Mouse (Mus musculus) hindbrain, embryonic 16.5 days (tissue): ENCODE results near the gene Mcrip2. TPM values are rescaled to one million over a fixed set of nuclear protein-coding genes. Genes with fewer than 3 reads are reported as not detected.

Source experiments
- ATAC-seq: fragments of 200-750 bp; cut with Nextera tagmentation; 2 replicates; pipeline ENCODE4 v1.8.0; 2017; ENCODE audit warnings: moderate TSS enrichment, moderate library complexity
- H3K27ac ChIP-seq: fragments of 300-500 bp; sonication (generic); 2 replicates; pipeline ENCODE4 v1.5.1; 2014; ENCODE audit warnings: low read depth, mild to moderate bottlenecking, control low read depth, low read length, moderate library complexity
- H3K27me3 ChIP-seq: fragments of 300-500 bp; sonication (generic); replicated peaks from 2 replicates; pipeline ENCODE4 v1.6.1; 2014; ENCODE audit warnings: low read length; ENCODE audit not compliant: control insufficient read depth, insufficient read depth
- H3K36me3 ChIP-seq: fragments of 300-500 bp; sonication (generic); 2 replicates; pipeline ENCODE4 v1.6.1; 2014; ENCODE audit warnings: mild to moderate bottlenecking, low read length, moderate library complexity, mixed read lengths; ENCODE audit not compliant: control insufficient read depth, insufficient read depth
- H3K4me1 ChIP-seq: fragments of 300-500 bp; sonication (generic); 2 replicates; pipeline ENCODE4 v1.6.1; 2014; ENCODE audit warnings: low read depth, low read length; ENCODE audit not compliant: control insufficient read depth, insufficient read depth
- H3K4me2 ChIP-seq: fragments of 300-500 bp; sonication (generic); 2 replicates; pipeline ENCODE4 v1.6.1; 2014; ENCODE audit warnings: mild to moderate bottlenecking, low read length, control low read depth, moderate library complexity
- H3K4me3 ChIP-seq: fragments of 300-500 bp; sonication (generic); 2 replicates; pipeline ENCODE4 v1.5.1; 2014; ENCODE audit warnings: mild to moderate bottlenecking, low read length, control low read depth, moderate library complexity
- H3K9ac ChIP-seq: fragments of 300-500 bp; sonication (generic); 2 replicates; pipeline ENCODE4 v1.6.1; 2014; ENCODE audit warnings: low read depth, mild to moderate bottlenecking, control low read depth, low read length, moderate library complexity
- H3K9me3 ChIP-seq: fragments of 300-500 bp; sonication (generic); 2 replicates; pipeline ENCODE4 v1.6.1; 2014; ENCODE audit warnings: mild to moderate bottlenecking, low read length, moderate library complexity; ENCODE audit not compliant: control insufficient read depth
- WGBS: fragments of 180-500 bp; shearing (Covaris S2); extraction: QIAGEN DNeasy Blood & Tissue Kit; methylation state at CpG from one replicate; pipeline ENCODE4 v1.1.7; 2014; 5-methylcytosine and 5-hydroxymethylcytosine counted together
- polyA plus RNA-seq: library from polyadenylated mRNA; unstranded; fragments of >200 nt; fragmentation: Nextera tagmentation; extraction: Ambion mirVana; gene quantifications from 2 replicates; pipeline ENCODE4 v1.2.1, GENCODE M21; 2015

The Mcrip2 gene
- polyA plus RNA-seq, 1 experiment from 2014 or later = 38.9 TPM

- peaks cover 38% of the 10 kb centered on the region for H3K36me3 ChIP-seq
Observed at GRCm38 (mm10) chr17:25840519-25840918, 28.0 kb downstream of the Mcrip2 start.

DNA sequence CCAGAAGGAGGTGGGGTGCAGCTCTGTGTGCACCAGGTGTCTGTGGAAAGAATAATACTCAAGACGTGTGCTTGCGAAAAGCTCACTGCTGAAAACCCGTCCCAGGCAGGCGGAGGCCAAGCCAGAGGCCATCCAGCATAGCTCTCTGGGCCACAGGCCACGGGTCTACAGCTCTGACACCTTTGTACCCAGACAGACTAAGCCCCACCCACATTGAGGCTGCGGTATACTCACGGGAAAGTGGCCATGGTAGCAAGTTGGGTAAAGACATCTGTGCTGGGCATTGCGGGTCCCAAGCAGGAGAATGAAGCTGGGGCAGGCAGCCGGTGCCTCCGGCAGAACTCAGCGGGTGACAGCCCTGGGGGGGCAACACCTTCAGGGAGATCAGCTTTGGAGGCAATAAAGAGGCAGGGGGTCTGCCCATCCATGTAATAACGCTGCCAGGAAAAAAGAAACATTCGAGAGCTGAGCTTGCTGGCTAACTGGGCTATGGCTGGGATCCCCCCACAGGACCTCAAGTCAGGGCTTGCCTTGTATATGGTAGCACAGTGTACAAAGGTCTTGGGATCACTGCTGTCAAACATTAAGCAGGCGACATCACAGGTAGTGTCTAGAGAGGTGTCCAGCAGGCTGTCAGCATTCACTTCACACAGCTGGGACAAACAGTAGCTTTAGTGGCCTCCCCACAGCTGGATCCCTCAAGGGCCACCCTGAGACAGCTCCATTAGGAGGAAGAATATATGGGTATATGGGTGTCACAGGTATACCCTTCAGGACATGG is 28.9 kb downstream of the Mcrip2 start:
- no peak for ATAC-seq
- Histone ChIP-seq H3K4me1 (peaks cover 46% of the 10 kb centered on the region), H3K9me3 (no peaks in the 10 kb centered on the region), H3K4me3 (no peak overlapping the region), H3K4me2 (no peak overlapping the region), H3K36me3 (peaks cover 40% of the 10 kb centered on the region), H3K9ac (no peak overlapping the region), H3K27ac (no peak overlapping the region), H3K27me3 (no peaks in the 10 kb centered on the region)
- WGBS = 84% methylated on average over 14 of the region's 14 CpGs

More at GRCm38 (mm10) chr17:25840519-25840918, 28.0 kb downstream of the Mcrip2 start:
- 98% methylated on average over 6 of the region's 6 CpGs for WGBS
- no peak overlapping the region for H3K9ac ChIP-seq
- no peak overlapping the region for H3K4me2 ChIP-seq
- H3K27me3 ChIP-seq = no peaks in the 10 kb centered on the region
- no peak overlapping the region for H3K27ac ChIP-seq
- peaks cover 42% of the 10 kb centered on the region for H3K4me1 ChIP-seq
- H3K4me3 ChIP-seq = no peak overlapping the region
- H3K9me3 ChIP-seq = no peaks in the 10 kb centered on the region
- no peak for ATAC-seq

DNA sequence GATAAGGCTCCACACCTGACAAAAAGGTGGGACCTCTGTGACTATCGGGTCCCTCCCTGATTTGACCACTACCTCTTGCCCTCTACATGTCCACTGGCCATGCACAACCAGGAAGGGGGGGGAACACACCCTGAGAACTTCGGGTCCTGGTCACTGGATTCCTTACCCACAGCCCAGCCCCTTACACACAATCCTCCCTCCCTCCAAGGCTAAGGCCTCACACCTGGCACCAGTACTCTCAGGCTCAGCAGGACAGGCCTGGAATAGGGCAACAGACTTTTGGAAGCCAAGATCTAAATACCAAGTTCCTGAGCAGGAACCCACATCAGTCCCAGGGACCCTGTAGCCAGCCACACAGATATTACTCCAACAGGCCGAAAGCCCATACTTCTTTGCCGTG is 29.7 kb downstream of the Mcrip2 start:
- H3K27ac ChIP-seq = no peak overlapping the region
- no peaks in the 10 kb centered on the region for H3K9me3 ChIP-seq
- peaks cover 52% of the 10 kb centered on the region for H3K4me1 ChIP-seq
- H3K9ac ChIP-seq = no peak overlapping the region
- no peak overlapping the region for H3K4me2 ChIP-seq
- no peak for ATAC-seq
- H3K36me3 ChIP-seq = peaks cover 40% of the 10 kb centered on the region
- no peaks in the 10 kb centered on the region for H3K27me3 ChIP-seq
- no peak overlapping the region for H3K4me3 ChIP-seq
- WGBS = 85% methylated on average over 4 of the region's 4 CpGs

DNA sequence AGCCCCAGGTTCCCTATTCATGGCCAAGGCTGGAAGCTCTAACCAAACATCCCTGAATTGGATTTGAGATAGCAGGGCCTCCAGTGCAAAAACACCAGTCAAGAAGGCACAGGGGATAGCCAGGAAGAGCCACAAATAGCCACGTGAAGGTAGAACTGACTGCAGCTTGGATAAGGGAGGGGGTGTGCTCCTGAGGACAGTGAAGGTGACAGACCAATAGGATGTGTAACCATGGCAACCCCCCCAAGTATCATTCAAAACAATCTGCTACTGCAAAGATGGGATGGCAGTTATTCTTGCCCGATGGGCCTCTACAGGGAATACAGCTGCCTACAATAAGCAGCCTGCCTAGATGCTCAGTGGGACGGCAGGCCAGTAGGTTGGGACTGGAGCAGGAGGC is 31.0 kb downstream of the Mcrip2 start:
- Histone ChIP-seq H3K4me2 (peak overlapping the region; percentile 85), H3K9me3 (no peaks in the 10 kb centered on the region), H3K9ac (peak overlapping the region; percentile 92), H3K4me1 (peaks cover 46% of the 10 kb centered on the region), H3K36me3 (peaks cover 40% of the 10 kb centered on the region), H3K27me3 (no peaks in the 10 kb centered on the region), H3K27ac (peak overlapping the region; percentile 93), H3K4me3 (no peak overlapping the region)
- no peak for ATAC-seq
- 7% methylated on average over 3 of the region's 3 CpGs for WGBS

DNA sequence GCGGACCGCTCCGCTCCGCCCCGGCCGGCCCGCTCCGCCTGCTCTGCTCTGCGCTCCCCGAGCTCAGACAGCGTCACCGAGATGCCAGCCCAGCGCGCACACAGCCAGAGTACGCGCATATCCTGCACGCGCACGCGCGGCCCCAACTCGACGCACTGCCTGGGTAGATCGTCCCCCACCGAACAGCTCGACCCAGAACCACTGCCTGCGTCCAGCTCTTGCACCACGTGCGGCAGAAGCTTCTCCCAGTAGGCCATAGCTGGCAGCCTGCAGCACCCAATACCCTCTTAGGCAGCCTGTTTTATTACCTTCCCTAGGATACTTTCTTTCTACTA is 31.5 kb downstream of the Mcrip2 start, which contains the start of gene Rhbdl1:
Rhbdl1 (minus strand) TSS at position 220 of the 335 bp plus-strand sequence.
- Histone ChIP-seq H3K9ac (peak within 1 kb of the TSS; percentile 92), H3K36me3 (peaks cover 35% of the 10 kb centered on the region), H3K27ac (peak within 1 kb of the TSS; percentile 93), H3K27me3 (no peaks in the 10 kb centered on the region), H3K4me1 (peaks cover 47% of the 10 kb centered on the region), H3K4me2 (peak within 1 kb of the TSS; percentile 85), H3K9me3 (no peaks in the 10 kb centered on the region), H3K4me3 (peak within 1 kb of the TSS; percentile 55)
- ATAC-seq = peak; percentile 52
- under 1% methylated on average over 29 of the region's 29 CpGs for WGBS

- H3K9me3 ChIP-seq = no peaks in the 10 kb centered on the region
- H3K4me2 ChIP-seq = peak overlapping the region; percentile 85
- no peak; the same call in 1 of the 2 replicates for ATAC-seq
- 19% methylated on average over 23 of the region's 23 CpGs for WGBS
- peak overlapping the region; percentile 55 for H3K4me3 ChIP-seq
- H3K27me3 ChIP-seq = no peaks in the 10 kb centered on the region
- peak overlapping the region; percentile 92 for H3K9ac ChIP-seq
- H3K36me3 ChIP-seq = peaks cover 30% of the 10 kb centered on the region
- H3K4me1 ChIP-seq = peaks cover 53% of the 10 kb centered on the region
- H3K27ac ChIP-seq = peak overlapping the region; percentile 93
Observed at GRCm38 (mm10) chr17:25836397-25837075, 32.0 kb downstream of the Mcrip2 start.

DNA sequence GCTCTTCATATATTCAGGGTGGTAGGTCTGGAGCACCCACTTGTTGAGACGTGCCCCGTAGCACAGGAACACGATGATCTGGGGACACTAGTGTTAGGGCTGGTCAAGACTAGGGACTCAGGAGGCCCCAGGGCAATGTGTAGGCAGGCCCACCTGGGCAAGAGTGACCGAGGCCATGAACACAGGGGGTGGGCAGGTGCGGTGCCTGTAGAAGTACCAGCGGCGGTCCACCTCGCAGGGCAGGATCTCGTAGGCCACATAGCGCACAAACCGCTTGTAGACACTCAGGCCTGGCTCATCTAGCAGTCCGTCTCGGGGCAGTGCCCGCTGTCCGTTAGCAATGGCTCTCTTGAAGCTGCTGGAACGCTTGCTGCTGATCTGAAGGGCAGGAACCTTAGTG is 32.7 kb downstream of the Mcrip2 start:
- Histone ChIP-seq H3K4me1 (peaks cover 60% of the 10 kb centered on the region), H3K9me3 (no peaks in the 10 kb centered on the region), H3K27ac (peak overlapping the region; percentile 93), H3K27me3 (no peaks in the 10 kb centered on the region), H3K36me3 (peaks cover 29% of the 10 kb centered on the region), H3K4me3 (peak overlapping the region; percentile 55; the same call in 1 of the 2 replicates), H3K4me2 (peak overlapping the region; percentile 85), H3K9ac (no peak overlapping the region; the same call in 1 of the 2 replicates)
- 92% methylated on average over 16 of the region's 16 CpGs for WGBS
- no peak for ATAC-seq

GRCm38 (mm10) chr17:25835301-25835700 is 33.3 kb downstream of the Mcrip2 start:
- no peak overlapping the region for H3K27ac ChIP-seq
- WGBS = 97% methylated on average over 7 of the region's 7 CpGs
- H3K9me3 ChIP-seq = no peaks in the 10 kb centered on the region
- no peaks in the 10 kb centered on the region for H3K27me3 ChIP-seq
- H3K4me1 ChIP-seq = peaks cover 65% of the 10 kb centered on the region
- no peak for ATAC-seq
- H3K4me2 ChIP-seq = peak overlapping the region; percentile 5
- H3K4me3 ChIP-seq = no peak overlapping the region
- peak overlapping the region; percentile 38 for H3K9ac ChIP-seq
- peaks cover 29% of the 10 kb centered on the region for H3K36me3 ChIP-seq

- peaks cover 70% of the 10 kb centered on the region for H3K4me1 ChIP-seq
- H3K27ac ChIP-seq = no peak overlapping the region; the same call in 1 of the 2 replicates
Observed at GRCm38 (mm10) chr17:25834595-25835222, 33.9 kb downstream of the Mcrip2 start.

More at GRCm38 (mm10) chr17:25834595-25835222, 33.9 kb downstream of the Mcrip2 start:
- Histone ChIP-seq H3K9me3 (no peaks in the 10 kb centered on the region), H3K36me3 (peaks cover 27% of the 10 kb centered on the region), H3K9ac (peak overlapping the region; percentile 77), H3K4me2 (peak overlapping the region; percentile 78), H3K27me3 (no peaks in the 10 kb centered on the region), H3K4me3 (peak overlapping the region; percentile 74; the same call in 1 of the 2 replicates)
- WGBS = 84% methylated on average over 12 of the region's 12 CpGs
- ATAC-seq = no peak
